Mouse (Mus musculus) testis, postnatal 10 days (tissue): ENCODE measurements at regions not wholly inside any gene's neighbourhood (a gene's known extent, or its start where the extent isn't known, plus 50 kb on each side); places are given as distances from the start of the nearest gene placed in this dataset.

Source experiments
- DNase-seq: peaks from one replicate; pipeline ENCODE4 v3.0.0; 2021; ENCODE audit warnings: low spot score

GRCm38 (mm10) chr11:40624126-40624778, 70.8 kb downstream of the Mat2b start:
- no peak for DNase-seq

GRCm38 (mm10) chr11:40620036-40620435, 75.0 kb downstream of the Mat2b start:
- DNase-seq: no peak

- no peak for DNase-seq
Measured at GRCm38 (mm10) chr11:40603008-40603407, 92.0 kb downstream of the Mat2b start.

- no peak for DNase-seq
Measured at GRCm38 (mm10) chr11:40601572-40601909, 93.5 kb downstream of the Mat2b start.

- no peak for DNase-seq
Measured at GRCm38 (mm10) chr11:40600773-40601571, 94.0 kb downstream of the Mat2b start.

- DNase-seq: peak; percentile 66
Measured at GRCm38 (mm10) chr11:40599956-40600772, 94.8 kb downstream of the Mat2b start.

- DNase-seq: no peak
Measured at GRCm38 (mm10) chr11:40596347-40596746, 98.7 kb downstream of the Mat2b start.

GRCm38 (mm10) chr11:40592056-40592455, 102.9 kb downstream of the Mat2b start:
- DNase-seq: no peak

- DNase-seq: no peak
Measured at GRCm38 (mm10) chr11:40573758-40574139, 121.3 kb downstream of the Mat2b start.

- DNase-seq: no peak
Measured at GRCm38 (mm10) chr11:40572953-40573757, 121.8 kb downstream of the Mat2b start.

- DNase-seq: no peak
Measured at GRCm38 (mm10) chr11:40562866-40563265, 132.1 kb downstream of the Mat2b start.

GRCm38 (mm10) chr11:40561983-40562382, 133.0 kb downstream of the Mat2b start:
- no peak for DNase-seq

- no peak for DNase-seq
Measured at GRCm38 (mm10) chr11:40561400-40561799, 133.6 kb downstream of the Mat2b start.

- DNase-seq: no peak
Measured at GRCm38 (mm10) chr11:40558486-40558885, 136.5 kb downstream of the Mat2b start.

- DNase-seq: no peak
Measured at GRCm38 (mm10) chr11:40554867-40555794, 139.9 kb downstream of the Mat2b start.

- no peak for DNase-seq
Measured at GRCm38 (mm10) chr11:40552054-40552453, 142.9 kb downstream of the Mat2b start.

- DNase-seq: no peak
Measured at GRCm38 (mm10) chr11:40546596-40546995, 148.4 kb downstream of the Mat2b start.

- DNase-seq: no peak
Measured at GRCm38 (mm10) chr11:40545537-40545936, 149.5 kb downstream of the Mat2b start.

GRCm38 (mm10) chr11:40540229-40540628, 154.8 kb downstream of the Mat2b start:
- no peak for DNase-seq

GRCm38 (mm10) chr11:40539776-40540175, 155.2 kb downstream of the Mat2b start:
- no peak for DNase-seq

- no peak for DNase-seq
Measured at GRCm38 (mm10) chr11:40536236-40536765, 158.7 kb downstream of the Mat2b start.
